Comparison of ENCODE assay signal across 12 mouse cellular contexts in the genomic region with DNA sequence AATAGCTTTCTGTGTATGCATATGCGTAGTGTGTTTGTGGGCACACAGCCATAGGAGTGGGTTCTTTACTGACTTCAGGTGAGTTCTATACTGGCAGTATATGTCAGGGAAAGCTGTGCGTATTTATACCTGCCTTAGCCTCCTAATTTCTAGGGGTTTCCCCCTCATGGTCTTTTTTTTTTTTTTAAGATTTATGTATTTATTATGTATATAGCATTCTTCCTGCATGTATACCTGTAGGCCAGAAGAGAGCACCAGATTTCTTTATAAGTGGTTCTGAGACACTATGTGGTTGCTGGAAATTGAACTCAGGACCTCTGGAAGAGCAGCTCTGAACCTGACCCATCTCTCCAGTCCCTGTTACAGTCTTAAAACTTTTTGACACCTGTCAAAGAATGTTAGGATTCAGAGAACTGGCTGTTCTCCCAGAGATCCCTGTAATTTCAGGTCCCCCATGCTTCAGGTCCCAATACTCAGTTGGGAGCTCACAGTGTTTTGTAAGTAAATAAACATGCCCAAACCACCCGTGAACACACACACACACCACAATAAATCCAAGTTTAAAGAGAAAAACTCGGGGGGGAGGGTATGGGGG. TPM values are rescaled to one million over a fixed set of nuclear protein-coding genes. Genes with fewer than 3 reads are reported as not detected.
DNase-seq lines count a peak whose midpoint lies in the region; ATAC-seq and TF ChIP-seq lines count a peak whose summit lies in the region.
"Had no signal": no experiment of that assay in that cellular context is flagged by ENCODE, and none has a peak within 500 bp of the region (broad histone marks: within the 10 kb centered on the region; RNA-seq: fewer than 3 reads in every experiment).

No protein-coding gene starts in this region.

- WGBS in hindbrain, embryonic 13.5 days: 51% methylated on average over 4 of the region's 4 CpGs
- WGBS in hindbrain, embryonic 10.5 days: 61% methylated on average over 4 of the region's 4 CpGs
- 59% methylated on average over 4 of the region's 4 CpGs for WGBS in midbrain, embryonic 12.5 days
- 60% methylated on average over 4 of the region's 4 CpGs for WGBS in midbrain, embryonic 16.5 days
- 56% methylated on average over 4 of the region's 4 CpGs for WGBS in midbrain, postnatal 0 days

- no peaks in the 10 kb centered on the region for H3K36me3 ChIP-seq in hindbrain, embryonic 13.5 days
- no peaks in the 10 kb centered on the region for H3K36me3 ChIP-seq in hindbrain, embryonic 10.5 days
- no peaks in the 10 kb centered on the region for H3K36me3 ChIP-seq in midbrain, embryonic 12.5 days
- no peaks in the 10 kb centered on the region for H3K36me3 ChIP-seq in midbrain, embryonic 16.5 days (ENCODE audit: control insufficient read depth, insufficient read depth, low read length)
- H3K36me3 ChIP-seq in midbrain, postnatal 0 days (ENCODE audit: insufficient read depth, low read length): no peaks in the 10 kb centered on the region
- H3K36me3 ChIP-seq: forebrain, embryonic 10.5 days; limb, embryonic 13.5 days had no signal

- H3K4me1 ChIP-seq in hindbrain, embryonic 13.5 days (replicated peaks): no peaks in the 10 kb centered on the region
- H3K4me1 ChIP-seq in hindbrain, embryonic 10.5 days (replicated peaks): peaks cover 10% of the 10 kb centered on the region
- no peaks in the 10 kb centered on the region for H3K4me1 ChIP-seq in midbrain, embryonic 12.5 days
- peaks cover 4% of the 10 kb centered on the region; the same call in 1 of the 2 replicates for H3K4me1 ChIP-seq in midbrain, embryonic 16.5 days (ENCODE audit: control insufficient read depth, insufficient read depth, low read length)
- H3K4me1 ChIP-seq in midbrain, postnatal 0 days (ENCODE audit: insufficient read depth, low read length): no peaks in the 10 kb centered on the region

- H3K27ac ChIP-seq in hindbrain, embryonic 13.5 days: 0 out of 2 replicates have a peak overlapping the region, but pooled peaks have one; percentile 60
- H3K27ac ChIP-seq in hindbrain, embryonic 10.5 days: no peak overlapping the region
- peak overlapping the region; percentile 15; the same call in 1 of the 2 replicates for H3K27ac ChIP-seq in midbrain, embryonic 12.5 days (replicated peaks)
- H3K27ac ChIP-seq in midbrain, embryonic 16.5 days (ENCODE audit: low read length): no peak overlapping the region
- H3K27ac ChIP-seq in midbrain, postnatal 0 days (ENCODE audit: low read depth, low read length): no peak overlapping the region
- H3K27ac ChIP-seq: forebrain, embryonic 10.5 days; limb, embryonic 13.5 days had no signal

- H3K4me2 ChIP-seq in hindbrain, embryonic 13.5 days: peak overlapping the region; percentile 63; the same call in 1 of the 2 replicates
- H3K4me2 ChIP-seq in midbrain, embryonic 12.5 days (replicated peaks): peak overlapping the region; percentile 64; the same call in 1 of the 2 replicates
- H3K4me2 ChIP-seq in midbrain, embryonic 16.5 days (ENCODE audit: low read length): no peak overlapping the region
- H3K4me2 ChIP-seq in midbrain, postnatal 0 days (ENCODE audit: low read depth, low read length, poor library complexity, severe bottlenecking): peak overlapping the region; percentile 67; the same call in 1 of the 2 replicates

- no peak for ATAC-seq in hindbrain, embryonic 13.5 days (ENCODE audit: low FRiP score)
- no peak for ATAC-seq in midbrain, embryonic 12.5 days (ENCODE audit: low FRiP score, low read depth)
- no peak for ATAC-seq in midbrain, embryonic 16.5 days
- no peak for ATAC-seq in midbrain, postnatal 0 days (ENCODE audit: low FRiP score)

- TF ChIP-seq CTCF in midbrain, postnatal 0 days (IDR thresholded peaks at IDR 0.05): no peak

- DNase-seq in hindbrain, embryonic 10.5 days (ENCODE audit: low spot score): no peak
- peak; percentile 80 for DNase-seq in Muller cell, postnatal 12 days (ENCODE audit: inconsistent ontology term)
- DNase-seq in midbrain, postnatal 0 days (ENCODE audit: low spot score): no peak
- no peak for DNase-seq in adrenal gland, postnatal 4 days (ENCODE audit: low spot score in 2 of 2)
- no peak for DNase-seq in layer of hippocampus, postnatal 36 days
- DNase-seq: right cerebral cortex, postnatal 14 days had no signal

- H3K9ac ChIP-seq in hindbrain, embryonic 13.5 days: no peak overlapping the region
- no peak overlapping the region for H3K9ac ChIP-seq in midbrain, embryonic 12.5 days (replicated peaks)
- no peak overlapping the region for H3K9ac ChIP-seq in midbrain, embryonic 16.5 days (ENCODE audit: low read depth, low read length)
- no peak overlapping the region for H3K9ac ChIP-seq in midbrain, postnatal 0 days (replicated peaks; ENCODE audit: low read length, poor library complexity, severe bottlenecking)
- H3K9ac ChIP-seq: limb, embryonic 13.5 days had no signal

- peaks cover 23% of the 10 kb centered on the region for H3K27me3 ChIP-seq in hindbrain, embryonic 13.5 days
- peaks cover 26% of the 10 kb centered on the region for H3K27me3 ChIP-seq in hindbrain, embryonic 10.5 days (ENCODE audit: insufficient read depth, poor library complexity, severe bottlenecking)
- H3K27me3 ChIP-seq in midbrain, embryonic 12.5 days: peaks cover 23% of the 10 kb centered on the region
- H3K27me3 ChIP-seq in midbrain, embryonic 16.5 days (ENCODE audit: control insufficient read depth, insufficient read depth, low read depth, low read length): peaks cover 9% of the 10 kb centered on the region
- H3K27me3 ChIP-seq in midbrain, postnatal 0 days (ENCODE audit: insufficient read depth, low read length): no peaks in the 10 kb centered on the region

- H3K9me3 ChIP-seq in hindbrain, embryonic 13.5 days: no peaks in the 10 kb centered on the region
- 0 out of 2 replicates have a peak, but pooled peaks cover 5% of the 10 kb centered on the region for H3K9me3 ChIP-seq in hindbrain, embryonic 10.5 days
- no peaks in the 10 kb centered on the region for H3K9me3 ChIP-seq in midbrain, embryonic 12.5 days
- no peaks in the 10 kb centered on the region for H3K9me3 ChIP-seq in midbrain, embryonic 16.5 days (replicated peaks; ENCODE audit: control insufficient read depth, low read length, poor library complexity, severe bottlenecking)
- H3K9me3 ChIP-seq in midbrain, postnatal 0 days (ENCODE audit: low read length): no peaks in the 10 kb centered on the region
- H3K9me3 ChIP-seq: forebrain, embryonic 10.5 days; limb, embryonic 13.5 days had no signal

- no peak overlapping the region for H3K4me3 ChIP-seq in hindbrain, embryonic 13.5 days
- no peak overlapping the region for H3K4me3 ChIP-seq in hindbrain, embryonic 10.5 days
- H3K4me3 ChIP-seq in midbrain, embryonic 12.5 days: no peak overlapping the region
- no peak overlapping the region for H3K4me3 ChIP-seq in midbrain, embryonic 16.5 days (ENCODE audit: low read depth, low read length)
- H3K4me3 ChIP-seq in midbrain, postnatal 0 days (ENCODE audit: low read depth, low read length): no peak overlapping the region
- H3K4me3 ChIP-seq: forebrain, embryonic 10.5 days had no signal

RNA-seq across cellular contexts. Expression of a gene that starts 14.9 kb away (rescaled TPM):
- 5.7 and 7.0 TPM in 2 replicates for polyA plus RNA-seq in hindbrain, embryonic 13.5 days (2015; fragmentation: Nextera tagmentation; extraction: Ambion mirVana)
- 12.3 and 27.2 TPM in 2 replicates for polyA plus RNA-seq in hindbrain, embryonic 10.5 days (2016; fragmentation: Nextera tagmentation; extraction: Ambion mirVana)
- polyA plus RNA-seq in midbrain, embryonic 12.5 days (2016; fragmentation: Nextera tagmentation; extraction: Ambion mirVana): 3.0 and 3.1 TPM in 2 replicates
- 1.6 and 1.9 TPM in 2 replicates for polyA plus RNA-seq in midbrain, embryonic 16.5 days (2015; fragmentation: Nextera tagmentation; extraction: Ambion mirVana)
- 1.7 and 2.4 TPM in 2 replicates for total RNA-seq in midbrain, postnatal 0 days (2014; rRNA removed)
- 2.1 and 2.3 TPM in 2 replicates for polyA plus RNA-seq in midbrain, postnatal 0 days (2015; fragmentation: Nextera tagmentation; extraction: Ambion mirVana)
- total RNA-seq in adrenal gland, postnatal 4 days (2021): 1 to 10 TPM; 4.1 to 4.5 TPM
- 1 to 10 TPM; 3.4 to 4.2 TPM for total RNA-seq in layer of hippocampus, postnatal 36 days (2021)
- total RNA-seq: hematopoietic stem cell, adult 5-6 weeks had no signal

RNA-seq across cellular contexts. Expression of a gene that starts 57.1 kb away (rescaled TPM):
- 8.8 and 8.9 TPM in 2 replicates for polyA plus RNA-seq in hindbrain, embryonic 13.5 days (2015; fragmentation: Nextera tagmentation; extraction: Ambion mirVana)
- polyA plus RNA-seq in hindbrain, embryonic 10.5 days (2016; fragmentation: Nextera tagmentation; extraction: Ambion mirVana): 21.2 and 22.8 TPM in 2 replicates
- polyA plus RNA-seq in midbrain, embryonic 12.5 days (2016; fragmentation: Nextera tagmentation; extraction: Ambion mirVana): 12.7 and 12.8 TPM in 2 replicates
- 5.9 and 8.3 TPM in 2 replicates for polyA plus RNA-seq in midbrain, embryonic 16.5 days (2015; fragmentation: Nextera tagmentation; extraction: Ambion mirVana)
- 0.66 and 2.7 TPM in 2 replicates for total RNA-seq in midbrain, postnatal 0 days (2014; rRNA removed)
- 8.9 and 10.2 TPM in 2 replicates for polyA plus RNA-seq in midbrain, postnatal 0 days (2015; fragmentation: Nextera tagmentation; extraction: Ambion mirVana)
- 10 to 100 TPM; 37.0 to 38.7 TPM for total RNA-seq in adrenal gland, postnatal 4 days (2021)
- 1 to 10 TPM; 4.4 to 4.8 TPM for total RNA-seq in layer of hippocampus, postnatal 36 days (2021)

RNA-seq across cellular contexts. Expression of a gene that starts 57.2 kb away (rescaled TPM):
- 42.3 and 46.8 TPM in 2 replicates for polyA plus RNA-seq in hindbrain, embryonic 13.5 days (2015; fragmentation: Nextera tagmentation; extraction: Ambion mirVana)
- polyA plus RNA-seq in hindbrain, embryonic 10.5 days (2016; fragmentation: Nextera tagmentation; extraction: Ambion mirVana): 9.3 and 17.4 TPM in 2 replicates
- 23.2 and 25.4 TPM in 2 replicates for polyA plus RNA-seq in midbrain, embryonic 12.5 days (2016; fragmentation: Nextera tagmentation; extraction: Ambion mirVana)
- polyA plus RNA-seq in midbrain, embryonic 16.5 days (2015; fragmentation: Nextera tagmentation; extraction: Ambion mirVana): 40.8 and 42.5 TPM in 2 replicates
- 37.3 and 41.7 TPM in 2 replicates for total RNA-seq in midbrain, postnatal 0 days (2014; rRNA removed)
- polyA plus RNA-seq in midbrain, postnatal 0 days (2015; fragmentation: Nextera tagmentation; extraction: Ambion mirVana): 34.1 and 38.3 TPM in 2 replicates
- total RNA-seq in adrenal gland, postnatal 4 days (2021): 1 to 10 TPM; 2.5 to 6.1 TPM
- 10 to 100 TPM; 16.6 to 17.6 TPM for total RNA-seq in layer of hippocampus, postnatal 36 days (2021)
- total RNA-seq: hematopoietic stem cell, adult 5-6 weeks had no signal

Comparison
In these comparisons a context has a peak if more than half of its experiments do, and no peak if none do; other contexts are left out.
1. H3K27ac ChIP-seq: peak in hindbrain, embryonic 13.5 days (single experiment) and midbrain, embryonic 12.5 days (single experiment); none in hindbrain, embryonic 10.5 days (single experiment), midbrain, embryonic 16.5 days (single experiment) and midbrain, postnatal 0 days (single experiment).